Comparison of ENCODE assay signal across 22 mouse cellular contexts in genomic region chr8:41648276-41648675, GRCm38 (mm10).
A peak's percentile ranks its signal among the peaks of the same experiment; 100 is the strongest.
DNase-seq lines count a peak whose midpoint lies in the region; ATAC-seq and TF ChIP-seq lines count a peak whose summit lies in the region.
"Had no signal": no experiment of that assay in that cellular context is flagged by ENCODE, and none has a peak within 500 bp of the region (broad histone marks: within the 10 kb centered on the region; RNA-seq: fewer than 3 reads in every experiment).

No protein-coding gene starts in this region.

- no peaks in the 10 kb centered on the region for H3K4me1 ChIP-seq in hindbrain, postnatal 0 days (ENCODE audit: insufficient read depth, low read length)

- H3K27ac ChIP-seq in hindbrain, postnatal 0 days: no peak overlapping the region

- DNase-seq in Muller cell, postnatal 12 days (ENCODE audit: inconsistent ontology term): peak; percentile 43
- peak; percentile 58 for DNase-seq in retina, embryonic 14.5 days (ENCODE audit: low spot score)
- DNase-seq in retina, postnatal 1 day: peak; percentile 62
- no peak for DNase-seq in hindbrain, postnatal 0 days (ENCODE audit: low spot score)
- no peak for DNase-seq in cerebellum, adult 11-12 months
- no peak for DNase-seq in gastrocnemius, postnatal 4 days (ENCODE audit: low spot score in 2 of 2)
- DNase-seq: adrenal gland, adult 2 months; adrenal gland, adult 8-10 months; adrenal gland, postnatal 10 days; adrenal gland, postnatal 14 days; adrenal gland, postnatal 25 days; adrenal gland, postnatal 36 days; B cell, adult 2 months; cerebellum, adult 11 months; cerebellum, adult 18-20 months; cerebellum, adult 2 months; cerebellum, adult 8-10 months had no signal

- no peak for TF ChIP-seq CTCF in hindbrain, postnatal 0 days (IDR thresholded peaks at IDR 0.05; ENCODE audit: low read depth)

- no peak overlapping the region for H3K9ac ChIP-seq in hindbrain, postnatal 0 days (replicated peaks; ENCODE audit: low read length)

- no peaks in the 10 kb centered on the region for H3K27me3 ChIP-seq in hindbrain, postnatal 0 days (ENCODE audit: insufficient read depth, low read length)
- H3K27me3 ChIP-seq: CH12.LX had no signal

- H3K4me3 ChIP-seq in hindbrain, postnatal 0 days (ENCODE audit: low read length): no peak overlapping the region

- no peak for ATAC-seq in hindbrain, postnatal 0 days
- ATAC-seq: activated CD4-positive, CD25-positive, alpha-beta regulatory T cell, adult 4 months; CD4-positive, CD25-positive, alpha-beta regulatory T cell, adult 4 months; Patski had no signal

- H3K9me3 ChIP-seq in hindbrain, postnatal 0 days (ENCODE audit: low read length): no peaks in the 10 kb centered on the region
- H3K9me3 ChIP-seq: G1E had no signal

- WGBS in hindbrain, postnatal 0 days: 73% methylated on average over 1 of the region's 1 CpGs

- H3K4me2 ChIP-seq in hindbrain, postnatal 0 days (ENCODE audit: low read depth, low read length): no peak overlapping the region

- H3K36me3 ChIP-seq in hindbrain, postnatal 0 days (ENCODE audit: insufficient read depth, low read length): no peaks in the 10 kb centered on the region
- H3K36me3 ChIP-seq: G1E had no signal

Comparison
In these comparisons a context has a peak if more than half of its experiments do, and no peak if none do; other contexts are left out.
1. DNase-seq: peak in Muller cell, postnatal 12 days (single experiment), retina, embryonic 14.5 days (single experiment) and retina, postnatal 1 day (single experiment); none in hindbrain, postnatal 0 days (single experiment), cerebellum, adult 11-12 months (single experiment) and gastrocnemius, postnatal 4 days (0 of 2).